Comparison of ENCODE assay signal across 16 mouse cellular contexts in the genomic region with DNA sequence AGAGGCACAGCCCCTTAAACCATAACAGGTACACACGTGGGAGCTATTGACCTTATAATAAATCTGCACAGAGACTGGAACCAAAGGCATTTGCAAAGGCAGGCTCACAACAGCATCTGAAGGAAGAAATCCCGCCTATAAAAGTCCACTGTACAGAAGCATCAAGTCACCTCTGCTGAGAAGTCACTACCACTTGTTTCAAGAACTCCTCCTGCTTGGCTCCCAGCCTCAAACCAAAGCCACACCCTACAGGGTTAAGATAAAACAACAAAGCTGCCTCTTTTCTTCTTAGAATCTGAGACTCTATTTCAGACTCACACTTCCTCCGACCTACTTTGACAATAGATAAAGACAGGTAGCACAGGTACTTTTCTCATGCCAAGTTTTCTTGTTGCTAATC.
DNase-seq lines count a peak whose midpoint lies in the region; ATAC-seq and TF ChIP-seq lines count a peak whose summit lies in the region.
"Had no signal": no experiment of that assay in that cellular context is flagged by ENCODE, and none has a peak within 500 bp of the region (broad histone marks: within the 10 kb centered on the region; RNA-seq: fewer than 3 reads in every experiment).

No protein-coding gene starts in this region.

- 61% methylated on average over 3 of the region's 3 CpGs for WGBS in thymus, adult 2 months
- whole genome bisulfite sequencing in kidney, embryonic 14.5 days: 40% methylated on average over 3 of the region's 3 CpGs

- peaks cover 89% of the 10 kb centered on the region for H3K36me3 ChIP-seq in thymus, adult 2 months (ENCODE audit: control insufficient read depth, insufficient read depth, low read length)
- H3K36me3 ChIP-seq in kidney, embryonic 14.5 days (ENCODE audit: control insufficient read depth, insufficient read depth, low read length): peaks cover 93% of the 10 kb centered on the region

- peak; percentile 45; the same call in 1 of the 2 replicates for ATAC-seq in common myeloid progenitor, adult 5-6 weeks (replicated peaks; ENCODE audit: low read depth, poor library complexity, severe bottlenecking)
- no peak for ATAC-seq in kidney, embryonic 14.5 days (ENCODE audit: low FRiP score, low TSS enrichment)
- ATAC-seq: forebrain, embryonic 13.5 days; midbrain, embryonic 15.5 days had no signal

- no peak overlapping the region for H3K9ac ChIP-seq in kidney, embryonic 14.5 days (ENCODE audit: low read depth, low read length)
- H3K9ac ChIP-seq: forebrain, embryonic 13.5 days; kidney, embryonic 15.5 days; lung, embryonic 14.5 days; midbrain, embryonic 15.5 days had no signal

- DNase-seq in gastrocnemius, adult 2 months: no peak
- DNase-seq in gastrocnemius, postnatal 25 days: no peak
- peak; percentile 66 for DNase-seq in CD4-positive helper T cell, adult 2 months (ENCODE audit: low read depth, low spot score)
- DNase-seq in thymus, adult 2 months: peak; percentile 18
- no peak for DNase-seq in embryo, embryonic 10.5 days (ENCODE audit: low spot score)
- DNase-seq in left cerebral cortex, adult 8-10 months (ENCODE audit: low spot score in 2 of 2): no peak
- DNase-seq: cerebellum, postnatal 14 days; lung, embryonic 14.5 days; retina, postnatal 1 day had no signal

- no peaks in the 10 kb centered on the region for H3K9me3 ChIP-seq in kidney, embryonic 14.5 days (ENCODE audit: control insufficient read depth, low read length)
- H3K9me3 ChIP-seq: forebrain, embryonic 13.5 days; hindbrain, embryonic 10.5 days; kidney, embryonic 15.5 days; midbrain, embryonic 15.5 days had no signal

- no peak overlapping the region for H3K4me2 ChIP-seq in kidney, embryonic 14.5 days (replicated peaks; ENCODE audit: low read depth, low read length)
- H3K4me2 ChIP-seq: forebrain, embryonic 13.5 days; kidney, embryonic 15.5 days; liver, embryonic 11.5 days; lung, embryonic 14.5 days; midbrain, embryonic 15.5 days had no signal

- TF ChIP-seq CTCF in gastrocnemius, adult 2 months (IDR thresholded peaks at IDR 0.05): no peak
- TF ChIP-seq CTCF in thymus, adult 2 months (IDR thresholded peaks at IDR 0.05; ENCODE audit: borderline replicate concordance, control insufficient read depth, extremely low read depth, insufficient read depth, low read length, poor library complexity): no peak

- intact Hi-C loops in gastrocnemius, adult 2 months (cut with DNase I): no loop called here

- no peaks in the 10 kb centered on the region for H3K4me1 ChIP-seq in thymus, adult 2 months (replicated peaks; ENCODE audit: control insufficient read depth, insufficient read depth, low read length)
- H3K4me1 ChIP-seq in kidney, embryonic 14.5 days (ENCODE audit: control insufficient read depth, insufficient read depth, low read length): no peaks in the 10 kb centered on the region
- H3K4me1 ChIP-seq: forebrain, embryonic 13.5 days; hindbrain, embryonic 10.5 days; kidney, embryonic 15.5 days; midbrain, embryonic 15.5 days had no signal

- no peak overlapping the region for H3K4me3 ChIP-seq in gastrocnemius, adult 2 months
- no peak overlapping the region for H3K4me3 ChIP-seq in thymus, adult 2 months (ENCODE audit: control insufficient read depth, insufficient read depth, low read length)
- H3K4me3 ChIP-seq in kidney, embryonic 14.5 days (ENCODE audit: low read length): no peak overlapping the region
- H3K4me3 ChIP-seq: forebrain, embryonic 13.5 days; hindbrain, embryonic 10.5 days; kidney, embryonic 15.5 days; midbrain, embryonic 15.5 days had no signal

- peak overlapping the region; percentile 90 for H3K27ac ChIP-seq in gastrocnemius, adult 2 months
- no peak overlapping the region for H3K27ac ChIP-seq in thymus, adult 2 months (ENCODE audit: control insufficient read depth, insufficient read depth, low read length)
- H3K27ac ChIP-seq in kidney, embryonic 14.5 days (ENCODE audit: low read depth, low read length): no peak overlapping the region
- H3K27ac ChIP-seq: forebrain, embryonic 13.5 days; hindbrain, embryonic 10.5 days; kidney, embryonic 15.5 days; midbrain, embryonic 15.5 days had no signal

- no peak for TF ChIP-seq POLR2A in thymus, adult 2 months (IDR thresholded peaks at IDR 0.05; ENCODE audit: control insufficient read depth, extremely low read depth, insufficient read depth, low read length, poor library complexity)

- H3K27me3 ChIP-seq in thymus, adult 2 months (ENCODE audit: control insufficient read depth, insufficient read depth, low read length): no peaks in the 10 kb centered on the region
- H3K27me3 ChIP-seq in kidney, embryonic 14.5 days (ENCODE audit: control insufficient read depth, insufficient read depth, low read length): no peaks in the 10 kb centered on the region
- H3K27me3 ChIP-seq: forebrain, embryonic 13.5 days; kidney, embryonic 15.5 days; midbrain, embryonic 15.5 days had no signal

Comparison
In these comparisons a context has a peak if more than half of its experiments do, and no peak if none do; other contexts are left out.
1. DNase-seq: peak in CD4-positive helper T cell, adult 2 months (single experiment) and thymus, adult 2 months (single experiment); none in gastrocnemius, adult 2 months (single experiment), gastrocnemius, postnatal 25 days (single experiment), embryo, embryonic 10.5 days (single experiment) and left cerebral cortex, adult 8-10 months (0 of 2).